Mouse (Mus musculus): ENCODE measurements around the gene Fadd. TPM values are rescaled to one million over a fixed set of nuclear protein-coding genes. Genes with fewer than 3 reads are reported as not detected.

The Fadd gene
- polyA plus RNA-seq, 1 experiment from 2014 or later, result 7.2 TPM

DNA sequence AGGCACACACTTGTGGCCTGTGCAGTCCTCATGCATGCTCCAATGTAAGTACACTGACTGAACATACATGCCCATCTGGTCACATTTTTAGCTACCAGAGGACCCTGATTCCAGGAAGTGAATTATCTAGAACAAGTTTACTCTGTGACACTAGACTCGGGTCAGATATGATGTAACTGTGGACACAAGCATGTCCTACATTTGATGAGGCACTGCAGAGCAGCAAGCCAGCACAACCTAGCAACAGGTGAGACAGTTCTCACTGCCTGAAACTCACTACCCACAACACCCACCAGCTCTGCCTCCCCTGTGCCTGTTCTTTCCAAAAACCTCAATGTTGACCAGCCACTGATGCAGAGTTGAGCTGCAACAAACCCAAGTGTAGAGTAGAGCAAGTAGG is 31.5 kb downstream of the Fadd start:
- H3K4me2 ChIP-seq (ENCODE audit: low read length), result no peak overlapping the region
- no peak overlapping the region for H3K9ac ChIP-seq (ENCODE audit: low read length)
- no peak for DNase-seq (ENCODE audit: low spot score)
- peaks cover 32% of the 10 kb centered on the region for H3K36me3 ChIP-seq (ENCODE audit: control insufficient read depth, insufficient read depth, low read length)
- no peak overlapping the region for H3K27ac ChIP-seq (ENCODE audit: low read depth, low read length)
- H3K9me3 ChIP-seq (replicated peaks; ENCODE audit: control insufficient read depth, low read length), result no peaks in the 10 kb centered on the region
- H3K4me1 ChIP-seq (ENCODE audit: control insufficient read depth, insufficient read depth, low read length), result peaks cover 6% of the 10 kb centered on the region
- WGBS, result 89% methylated on average over 1 of the region's 1 CpGs
- H3K4me3 ChIP-seq (ENCODE audit: low read depth, low read length), result no peak overlapping the region
- 0 out of 2 replicates have a peak, but pooled peaks cover 6% of the 10 kb centered on the region for H3K27me3 ChIP-seq (replicated peaks; ENCODE audit: control insufficient read depth, insufficient read depth, low read length)
- no peak for ATAC-seq

GRCm38 (mm10) chr7:144549904-144550566 is 32.2 kb downstream of the Fadd start:
- no peak overlapping the region for H3K4me2 ChIP-seq (ENCODE audit: low read length)
- H3K4me1 ChIP-seq (ENCODE audit: control insufficient read depth, insufficient read depth, low read length), result peaks cover 6% of the 10 kb centered on the region
- no peaks in the 10 kb centered on the region for H3K9me3 ChIP-seq (replicated peaks; ENCODE audit: control insufficient read depth, low read length)
- no peak overlapping the region for H3K9ac ChIP-seq (ENCODE audit: low read length)
- no peak overlapping the region for H3K27ac ChIP-seq (ENCODE audit: low read depth, low read length)
- H3K36me3 ChIP-seq (ENCODE audit: control insufficient read depth, insufficient read depth, low read length), result peaks cover 32% of the 10 kb centered on the region
- H3K27me3 ChIP-seq (replicated peaks; ENCODE audit: control insufficient read depth, insufficient read depth, low read length), result 0 out of 2 replicates have a peak, but pooled peaks cover 4% of the 10 kb centered on the region
- H3K4me3 ChIP-seq (ENCODE audit: low read depth, low read length), result no peak overlapping the region
- ATAC-seq, result no peak
- WGBS, result 100% methylated on average over 2 of the region's 2 CpGs
- DNase-seq (ENCODE audit: low spot score), result no peak

DNA sequence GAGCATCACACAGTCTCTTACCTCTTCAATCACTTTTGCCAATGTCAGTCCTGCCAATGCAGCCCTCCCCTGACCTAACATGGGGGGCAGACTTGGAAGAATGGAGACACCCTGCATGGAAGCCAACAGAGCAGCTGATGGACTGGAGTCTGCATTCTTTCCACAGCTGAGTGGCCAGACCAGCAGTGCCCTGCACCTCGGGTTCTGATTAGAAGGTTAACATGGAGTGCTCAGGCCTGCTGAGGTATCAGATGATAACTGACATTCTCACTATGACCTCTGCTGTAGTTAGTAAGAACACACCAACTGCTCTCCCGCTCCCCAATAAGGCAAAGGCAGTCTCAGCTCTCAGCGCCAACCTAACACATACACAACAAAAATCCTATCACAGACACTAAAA is 37.0 kb downstream of the Fadd start:
- no peak overlapping the region for H3K9ac ChIP-seq (ENCODE audit: low read length)
- no peak overlapping the region for H3K4me3 ChIP-seq (ENCODE audit: low read depth, low read length)
- no peaks in the 10 kb centered on the region for H3K27me3 ChIP-seq (replicated peaks; ENCODE audit: control insufficient read depth, insufficient read depth, low read length)
- H3K9me3 ChIP-seq (replicated peaks; ENCODE audit: control insufficient read depth, low read length), result no peaks in the 10 kb centered on the region
- peaks cover 13% of the 10 kb centered on the region for H3K36me3 ChIP-seq (ENCODE audit: control insufficient read depth, insufficient read depth, low read length)
- ATAC-seq (no peak), DNase-seq (ENCODE audit: low spot score) (no peak)
- H3K27ac ChIP-seq (ENCODE audit: low read depth, low read length), result no peak overlapping the region
- H3K4me1 ChIP-seq (ENCODE audit: control insufficient read depth, insufficient read depth, low read length), result no peaks in the 10 kb centered on the region
- H3K4me2 ChIP-seq (ENCODE audit: low read length), result no peak overlapping the region
- 88% methylated on average over 3 of the region's 3 CpGs for WGBS

DNA sequence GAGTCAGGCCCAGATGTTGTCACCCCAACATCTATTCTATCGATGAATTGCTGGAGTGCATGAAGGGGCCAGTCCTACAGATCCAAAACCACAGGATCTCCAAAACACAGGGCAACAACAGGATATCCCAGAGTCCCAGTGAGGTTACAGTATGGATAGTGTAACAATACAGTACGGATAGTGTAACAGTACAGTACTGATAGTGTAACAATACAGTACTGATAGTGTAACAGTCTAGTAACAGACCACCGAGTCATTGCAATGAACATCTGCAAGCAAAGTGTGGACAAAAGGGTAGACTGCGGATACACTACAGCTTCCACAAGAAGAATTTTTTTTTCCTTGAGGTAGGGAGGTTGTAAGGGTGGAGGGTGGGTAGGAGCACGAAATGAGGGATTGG is 40.9 kb downstream of the Fadd start:
- no peak for DNase-seq (ENCODE audit: low spot score)
- Histone ChIP-seq H3K36me3 (ENCODE audit: control insufficient read depth, insufficient read depth, low read length) (peaks cover 4% of the 10 kb centered on the region; the same call in 1 of the 2 replicates), H3K4me2 (ENCODE audit: low read length) (no peak overlapping the region), H3K27me3 (replicated peaks; ENCODE audit: control insufficient read depth, insufficient read depth, low read length) (no peaks in the 10 kb centered on the region), H3K4me3 (ENCODE audit: low read depth, low read length) (no peak overlapping the region), H3K4me1 (ENCODE audit: control insufficient read depth, insufficient read depth, low read length) (0 out of 2 replicates have a peak, but pooled peaks cover 2% of the 10 kb centered on the region), H3K27ac (ENCODE audit: low read depth, low read length) (no peak overlapping the region), H3K9me3 (replicated peaks; ENCODE audit: control insufficient read depth, low read length) (no peaks in the 10 kb centered on the region), H3K9ac (ENCODE audit: low read length) (no peak overlapping the region)
- 89% methylated on average over 5 of the region's 5 CpGs for WGBS
- no peak for ATAC-seq

DNA sequence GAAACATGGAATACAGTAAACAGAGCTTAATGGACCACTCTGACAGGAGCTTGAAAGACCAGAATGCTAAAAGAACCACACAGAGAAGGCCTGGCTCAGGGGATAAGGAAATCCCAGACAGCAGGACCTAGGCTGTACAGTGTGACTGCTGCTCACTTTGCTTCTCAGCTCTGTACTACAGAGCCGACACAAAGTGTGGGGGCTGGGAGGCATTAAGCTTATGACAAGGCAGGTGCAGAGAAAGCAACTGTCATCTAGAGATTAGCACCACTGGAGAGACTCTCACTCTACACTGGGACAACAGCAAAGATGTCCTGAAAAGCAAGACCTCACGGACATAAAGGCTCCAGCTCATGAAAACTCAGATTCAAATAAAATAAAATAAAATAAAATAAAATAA is 43.1 kb downstream of the Fadd start:
- no peak for DNase-seq (ENCODE audit: low spot score)
- no peak overlapping the region for H3K4me2 ChIP-seq (ENCODE audit: low read length)
- H3K4me3 ChIP-seq (ENCODE audit: low read depth, low read length), result no peak overlapping the region
- no peaks in the 10 kb centered on the region; the same call in 1 of the 2 replicates for H3K36me3 ChIP-seq (ENCODE audit: control insufficient read depth, insufficient read depth, low read length)
- ATAC-seq, result no peak
- H3K9ac ChIP-seq (ENCODE audit: low read length), result no peak overlapping the region
- no peaks in the 10 kb centered on the region for H3K9me3 ChIP-seq (replicated peaks; ENCODE audit: control insufficient read depth, low read length)
- H3K27me3 ChIP-seq (replicated peaks; ENCODE audit: control insufficient read depth, insufficient read depth, low read length), result no peaks in the 10 kb centered on the region
- WGBS, result 69% methylated on average over 2 of the region's 2 CpGs
- H3K4me1 ChIP-seq (ENCODE audit: control insufficient read depth, insufficient read depth, low read length), result 0 out of 2 replicates have a peak, but pooled peaks cover 2% of the 10 kb centered on the region
- no peak overlapping the region for H3K27ac ChIP-seq (ENCODE audit: low read depth, low read length)

GRCm38 (mm10) chr7:144538030-144538644 is 44.1 kb downstream of the Fadd start:
- whole genome bisulfite sequencing, result 81% methylated on average over 4 of the region's 4 CpGs
- Histone ChIP-seq H3K27ac (ENCODE audit: low read depth, low read length) (no peak overlapping the region), H3K9me3 (replicated peaks; ENCODE audit: control insufficient read depth, low read length) (no peaks in the 10 kb centered on the region), H3K4me1 (ENCODE audit: control insufficient read depth, insufficient read depth, low read length) (0 out of 2 replicates have a peak, but pooled peaks cover 2% of the 10 kb centered on the region), H3K9ac (ENCODE audit: low read length) (no peak overlapping the region), H3K27me3 (replicated peaks; ENCODE audit: control insufficient read depth, insufficient read depth, low read length) (no peaks in the 10 kb centered on the region), H3K36me3 (ENCODE audit: control insufficient read depth, insufficient read depth, low read length) (no peaks in the 10 kb centered on the region; the same call in 1 of the 2 replicates), H3K4me3 (ENCODE audit: low read depth, low read length) (no peak overlapping the region), H3K4me2 (ENCODE audit: low read length) (no peak overlapping the region)
- no peak for ATAC-seq
- DNase-seq (ENCODE audit: low spot score), result no peak

GRCm38 (mm10) chr7:144536367-144536766 is 45.9 kb downstream of the Fadd start:
- H3K27me3 ChIP-seq (replicated peaks; ENCODE audit: control insufficient read depth, insufficient read depth, low read length), result no peaks in the 10 kb centered on the region
- H3K36me3 ChIP-seq (ENCODE audit: control insufficient read depth, insufficient read depth, low read length), result no peaks in the 10 kb centered on the region; the same call in 1 of the 2 replicates
- ATAC-seq (no peak), DNase-seq (ENCODE audit: low spot score) (no peak)
- H3K4me2 ChIP-seq (ENCODE audit: low read length), result no peak overlapping the region
- H3K4me1 ChIP-seq (ENCODE audit: control insufficient read depth, insufficient read depth, low read length), result 0 out of 2 replicates have a peak, but pooled peaks cover 2% of the 10 kb centered on the region
- WGBS, result 91% methylated on average over 3 of the region's 3 CpGs
- H3K9me3 ChIP-seq (replicated peaks; ENCODE audit: control insufficient read depth, low read length), result no peaks in the 10 kb centered on the region
- H3K27ac ChIP-seq (ENCODE audit: low read depth, low read length), result no peak overlapping the region
- H3K4me3 ChIP-seq (ENCODE audit: low read depth, low read length), result no peak overlapping the region
- H3K9ac ChIP-seq (ENCODE audit: low read length), result no peak overlapping the region

DNA sequence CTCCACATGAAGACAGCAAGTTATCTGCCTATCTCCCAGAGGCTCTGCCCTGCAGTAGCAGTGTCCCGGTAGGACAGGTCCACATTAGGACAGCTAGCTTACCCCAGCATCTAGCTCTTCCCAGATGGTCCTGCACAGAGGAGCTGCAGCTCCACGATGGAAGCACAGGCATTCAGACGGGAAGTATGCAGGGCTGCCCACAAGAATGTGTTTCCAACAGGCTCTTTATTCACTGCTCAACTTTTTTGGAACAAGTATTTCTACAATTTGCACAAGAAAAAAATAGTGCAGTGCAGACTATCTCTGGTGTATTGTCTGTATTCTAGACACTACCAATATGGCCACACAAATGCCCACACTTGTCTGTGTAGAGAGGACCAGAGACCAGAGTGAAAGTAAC is 47.5 kb downstream of the Fadd start:
- ATAC-seq, result no peak
- no peaks in the 10 kb centered on the region for H3K9me3 ChIP-seq (replicated peaks; ENCODE audit: control insufficient read depth, low read length)
- WGBS, result 79% methylated on average over 3 of the region's 3 CpGs

More for the DNA sequence above, 47.5 kb downstream of the Fadd start:
- Histone ChIP-seq H3K9ac (ENCODE audit: low read length) (no peak overlapping the region), H3K4me2 (ENCODE audit: low read length) (no peak overlapping the region), H3K4me3 (ENCODE audit: low read depth, low read length) (no peak overlapping the region), H3K27ac (ENCODE audit: low read depth, low read length) (no peak overlapping the region), H3K36me3 (ENCODE audit: control insufficient read depth, insufficient read depth, low read length) (no peaks in the 10 kb centered on the region), H3K4me1 (ENCODE audit: control insufficient read depth, insufficient read depth, low read length) (0 out of 2 replicates have a peak, but pooled peaks cover 2% of the 10 kb centered on the region), H3K27me3 (replicated peaks; ENCODE audit: control insufficient read depth, insufficient read depth, low read length) (no peaks in the 10 kb centered on the region)
- DNase-seq (ENCODE audit: low spot score), result no peak
